Mouse (Mus musculus): ENCODE measurements at regions not wholly inside any gene's neighbourhood (a gene's known extent, or its start where the extent isn't known, plus 50 kb on each side); places are given as distances from the start of the nearest gene placed in this dataset.

DNA sequence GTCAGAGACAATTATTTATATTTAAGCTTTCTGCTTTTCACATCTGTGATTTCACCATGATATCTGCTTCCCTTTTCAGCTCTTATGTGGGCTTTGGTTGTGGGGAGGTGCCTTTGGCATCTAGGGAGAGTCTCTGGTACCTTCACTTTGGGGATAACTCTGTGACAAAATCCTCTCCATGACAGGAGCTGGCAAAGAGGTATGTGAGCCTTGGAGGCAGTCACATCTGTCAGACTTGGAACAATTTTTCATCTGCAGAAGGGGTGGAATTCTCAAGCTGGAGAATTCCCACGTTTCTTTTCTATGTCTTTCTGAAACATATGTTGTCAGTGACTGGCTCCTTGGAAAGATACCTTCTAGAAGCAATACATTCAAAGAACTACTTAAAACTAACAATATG is 312.2 kb upstream of the Nrg3 start:
- peak in 1 of 2 experiments; percentile 2 for DNase-seq (ENCODE audit: low spot score in 2 of 2)

DNA sequence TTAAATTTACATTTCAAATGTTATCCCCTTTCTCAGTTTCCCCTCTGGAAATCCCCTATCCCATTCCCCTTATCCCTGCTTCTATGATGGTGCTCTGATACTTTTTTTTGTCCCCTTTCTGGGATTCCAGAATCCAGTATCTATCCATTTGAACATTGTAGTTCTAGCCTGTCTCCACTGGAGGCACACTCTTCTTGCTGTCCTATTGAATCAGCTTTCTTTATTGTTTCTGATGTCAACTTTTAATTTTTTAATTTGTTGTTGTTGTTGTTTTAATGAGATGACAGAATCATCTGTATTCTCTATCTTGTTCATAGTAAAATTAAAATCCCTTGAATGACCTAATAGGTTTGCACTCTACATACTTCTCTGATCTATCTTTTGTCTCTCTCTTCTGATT is 309.0 kb upstream of the Nrg3 start:
- DNase-seq (ENCODE audit: low spot score in 2 of 2) = no peak

DNA sequence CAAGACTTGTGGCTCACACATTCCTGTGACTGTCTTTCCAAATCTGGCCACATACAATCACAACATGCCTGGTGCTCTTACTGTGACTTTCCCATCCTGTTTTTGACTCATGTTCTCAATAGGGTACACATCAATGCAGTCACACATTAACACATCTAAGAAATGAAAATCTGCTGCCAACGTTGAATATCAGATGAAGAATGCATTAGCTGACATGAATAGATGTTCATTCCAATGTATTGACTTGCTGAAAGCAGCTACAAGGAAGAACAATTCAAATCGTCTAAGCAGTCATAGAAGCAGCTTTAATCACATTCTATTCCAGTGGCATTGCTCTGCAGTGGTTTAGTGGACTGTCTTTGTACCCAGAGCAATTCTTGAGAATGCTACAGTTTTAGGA is 295.2 kb upstream of the Nrg3 start:
- no peak for DNase-seq (ENCODE audit: low spot score in 2 of 2)
